Mouse (Mus musculus) spleen, adult 2 months (tissue): ENCODE measurements at regions not wholly inside any gene's neighbourhood (a gene's known extent, or its start where the extent isn't known, plus 50 kb on each side); places are given as distances from the start of the nearest gene placed in this dataset.

Source experiments
- DNase-seq, 2 experiments: peaks; one replicate each; pipeline versions ENCODE4 v3.0.0 to v3.0.0-alpha.2; 2012 to 2021; ENCODE audit warnings: low spot score in 2 of 2, low read depth in 1 of 2
- H3K27ac ChIP-seq: fragments of 200-500 bp; 2 replicates; pipeline ENCODE4 v1.5.1; 2012; ENCODE audit warnings: low read length, inconsistent platforms; ENCODE audit not compliant: insufficient read depth
- H3K27me3 ChIP-seq: fragments of 200-500 bp; 2 replicates; pipeline ENCODE4 v1.6.1; 2012; ENCODE audit warnings: mild to moderate bottlenecking, moderate library complexity, low read length, inconsistent platforms; ENCODE audit not compliant: control insufficient read depth, insufficient read depth
- H3K36me3 ChIP-seq: fragments of 200-500 bp; 2 replicates; pipeline ENCODE4 v1.6.1; 2012; ENCODE audit warnings: mild to moderate bottlenecking, low read length, inconsistent platforms; ENCODE audit not compliant: control insufficient read depth, insufficient read depth
- H3K4me1 ChIP-seq: fragments of 200-500 bp; 2 replicates; pipeline ENCODE4 v1.6.1; 2011; ENCODE audit warnings: inconsistent platforms; ENCODE audit not compliant: control insufficient read depth, insufficient read depth, insufficient read length
- H3K4me3 ChIP-seq: fragments of 200-500 bp; 2 replicates; pipeline ENCODE4 v1.5.1; 2011; ENCODE audit warnings: mild to moderate bottlenecking, inconsistent platforms; ENCODE audit not compliant: insufficient read depth, insufficient read length; ENCODE audit errors: extremely low read depth
- CTCF ChIP-seq: fragments of 200-500 bp; IDR thresholded peaks from 2 replicates; pipeline ENCODE4 v1.5.1; 2011; ENCODE audit warnings: mild to moderate bottlenecking, inconsistent platforms; ENCODE audit not compliant: insufficient read depth, insufficient read length, insufficient replicate concordance; ENCODE audit errors: extremely low read depth
- POLR2A ChIP-seq: fragments of 200-500 bp; IDR thresholded peaks from 2 replicates; pipeline ENCODE4 v1.6.1; 2011; ENCODE audit warnings: low read depth, low read length, inconsistent platforms
- WGBS: fragments of 180-500 bp; shearing (Covaris S2); methylation state at CpG from one replicate; pipeline ENCODE4 v1.1.7; 2018; 5-methylcytosine and 5-hydroxymethylcytosine counted together

DNA sequence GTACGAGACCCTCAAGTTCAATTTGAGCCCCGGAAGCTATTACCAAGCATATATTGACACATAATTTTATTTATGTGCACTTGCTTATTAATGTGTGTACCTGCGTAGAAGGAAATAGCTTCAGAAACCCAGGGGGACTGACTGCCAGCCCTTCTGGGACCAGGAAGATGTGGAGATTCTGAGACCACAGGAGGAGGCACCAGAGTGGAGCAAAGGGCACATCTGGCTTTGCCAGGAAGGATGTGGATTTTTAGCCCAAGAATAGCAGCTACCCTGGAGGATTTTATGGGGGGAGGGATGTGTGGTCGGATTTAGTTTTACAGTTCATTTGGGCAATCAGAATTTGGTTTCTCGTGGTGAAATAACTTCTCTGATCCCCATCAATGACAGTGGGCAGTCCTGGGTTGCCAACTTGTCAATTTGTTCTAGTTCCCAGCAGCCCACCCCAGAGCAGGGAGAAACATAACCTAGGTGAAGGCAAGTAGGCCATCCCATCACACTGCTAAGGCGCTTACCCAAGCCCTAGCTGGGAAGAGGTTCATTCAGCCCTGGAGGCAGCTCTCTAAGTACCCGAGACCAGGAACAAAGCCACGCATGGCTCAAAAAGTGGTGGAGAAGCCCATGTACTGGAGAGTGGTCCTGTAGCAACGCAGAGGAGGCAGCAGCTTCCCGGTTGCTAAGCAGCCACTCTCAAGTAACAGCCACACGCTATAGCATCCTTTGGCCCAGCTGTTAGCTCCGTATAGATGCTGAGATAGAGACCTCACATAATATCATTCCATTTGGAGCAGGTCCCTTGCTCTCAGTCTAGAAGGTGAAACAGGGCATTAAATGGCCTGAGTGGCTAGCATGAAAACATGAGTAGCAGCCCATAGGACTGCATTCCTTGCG lies 144.8 kb downstream of the Cxcl12 start:
- DNase-seq, result no peak
- no peak overlapping the region for H3K27ac ChIP-seq
- no peaks in the 10 kb centered on the region for H3K36me3 ChIP-seq
- H3K4me1 ChIP-seq, result no peaks in the 10 kb centered on the region
- no peaks in the 10 kb centered on the region for H3K27me3 ChIP-seq
- 78% methylated on average over 13 of the region's 13 CpGs for WGBS
- H3K4me3 ChIP-seq, result no peak overlapping the region
- TF ChIP-seq POLR2A (no peak), CTCF (no peak)

DNA sequence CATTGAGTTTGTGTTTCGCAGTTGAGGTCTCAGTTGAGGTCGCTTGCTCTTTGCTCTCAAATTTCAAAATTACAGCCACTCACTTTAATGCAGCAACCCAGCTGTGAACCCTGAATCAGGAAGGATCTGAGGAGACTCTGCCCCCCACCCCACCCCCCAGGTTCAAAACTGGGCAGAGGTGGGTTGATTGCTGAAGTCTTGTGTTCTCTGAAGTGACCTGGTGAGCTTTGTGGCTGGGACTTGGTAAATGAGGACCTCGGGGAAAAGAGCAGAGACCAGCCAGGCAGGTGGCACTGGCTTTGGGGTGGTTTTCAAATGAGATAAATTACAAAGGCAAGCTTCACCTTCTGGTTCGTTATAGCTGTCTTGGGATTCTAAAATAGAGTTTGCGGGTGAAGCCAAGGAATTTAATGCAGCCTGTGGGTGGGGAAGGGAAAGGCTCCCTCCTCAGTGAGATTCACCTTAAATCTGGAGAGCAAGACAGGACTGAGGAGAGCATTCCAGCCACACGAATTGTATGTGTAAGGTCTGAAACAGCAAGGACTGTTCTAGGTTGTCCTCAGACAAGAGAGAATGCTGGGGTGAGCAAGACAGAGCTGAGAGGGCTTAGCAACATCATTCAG lies 145.7 kb downstream of the Cxcl12 start:
- TF ChIP-seq POLR2A (no peak), CTCF (no peak)
- Histone ChIP-seq H3K27ac (no peak overlapping the region), H3K4me3 (no peak overlapping the region), H3K27me3 (no peaks in the 10 kb centered on the region), H3K36me3 (no peaks in the 10 kb centered on the region), H3K4me1 (no peaks in the 10 kb centered on the region)
- 76% methylated on average over 6 of the region's 6 CpGs for WGBS
- no peak for DNase-seq

DNA sequence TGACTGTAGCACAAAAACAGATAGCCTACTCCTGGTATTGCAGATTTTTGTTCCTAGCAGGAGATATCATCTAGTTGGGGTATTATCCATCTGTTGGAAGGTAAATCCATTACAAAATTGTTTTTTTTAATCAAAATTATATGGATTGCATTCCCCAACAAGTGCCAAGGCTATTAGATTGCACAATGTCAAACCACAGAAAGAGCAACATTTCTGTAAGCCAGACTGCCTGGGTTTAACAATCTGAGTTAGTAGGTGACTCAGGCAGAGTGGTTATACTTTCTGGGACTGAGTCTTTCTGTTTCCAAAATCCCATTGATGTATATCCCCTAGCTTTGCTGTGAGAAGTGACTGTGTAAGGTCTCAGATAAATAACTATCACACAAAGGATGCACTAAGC lies 155.0 kb downstream of the Cxcl12 start:
- Histone ChIP-seq H3K27me3 (no peaks in the 10 kb centered on the region), H3K36me3 (no peaks in the 10 kb centered on the region), H3K4me1 (no peaks in the 10 kb centered on the region), H3K27ac (no peak overlapping the region), H3K4me3 (no peak overlapping the region)
- TF ChIP-seq CTCF (no peak), POLR2A (no peak)
- DNase-seq, result no peak

DNA sequence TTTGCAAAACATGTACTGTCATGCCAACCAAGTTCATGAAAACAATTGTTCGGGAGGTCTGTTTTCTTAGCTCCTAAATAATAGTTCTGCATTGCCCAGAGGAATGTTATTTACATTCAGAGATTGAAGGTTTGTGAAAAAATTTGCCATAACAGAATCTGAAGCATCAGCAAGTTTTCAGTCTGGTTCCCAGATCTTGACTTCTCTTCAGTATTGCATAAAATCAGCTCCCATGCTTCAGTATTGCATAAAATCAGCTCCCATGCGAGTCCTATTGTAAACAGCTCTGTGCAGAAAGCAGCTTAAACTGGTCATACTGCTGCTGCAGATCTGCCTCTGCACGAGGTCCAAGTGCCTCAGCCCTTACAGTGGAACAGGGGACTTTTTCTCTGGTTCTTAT lies 155.5 kb downstream of the Cxcl12 start:
- TF ChIP-seq CTCF (no peak), POLR2A (no peak)
- DNase-seq, result no peak
- WGBS, result 67% methylated on average over 3 of the region's 3 CpGs

DNA sequence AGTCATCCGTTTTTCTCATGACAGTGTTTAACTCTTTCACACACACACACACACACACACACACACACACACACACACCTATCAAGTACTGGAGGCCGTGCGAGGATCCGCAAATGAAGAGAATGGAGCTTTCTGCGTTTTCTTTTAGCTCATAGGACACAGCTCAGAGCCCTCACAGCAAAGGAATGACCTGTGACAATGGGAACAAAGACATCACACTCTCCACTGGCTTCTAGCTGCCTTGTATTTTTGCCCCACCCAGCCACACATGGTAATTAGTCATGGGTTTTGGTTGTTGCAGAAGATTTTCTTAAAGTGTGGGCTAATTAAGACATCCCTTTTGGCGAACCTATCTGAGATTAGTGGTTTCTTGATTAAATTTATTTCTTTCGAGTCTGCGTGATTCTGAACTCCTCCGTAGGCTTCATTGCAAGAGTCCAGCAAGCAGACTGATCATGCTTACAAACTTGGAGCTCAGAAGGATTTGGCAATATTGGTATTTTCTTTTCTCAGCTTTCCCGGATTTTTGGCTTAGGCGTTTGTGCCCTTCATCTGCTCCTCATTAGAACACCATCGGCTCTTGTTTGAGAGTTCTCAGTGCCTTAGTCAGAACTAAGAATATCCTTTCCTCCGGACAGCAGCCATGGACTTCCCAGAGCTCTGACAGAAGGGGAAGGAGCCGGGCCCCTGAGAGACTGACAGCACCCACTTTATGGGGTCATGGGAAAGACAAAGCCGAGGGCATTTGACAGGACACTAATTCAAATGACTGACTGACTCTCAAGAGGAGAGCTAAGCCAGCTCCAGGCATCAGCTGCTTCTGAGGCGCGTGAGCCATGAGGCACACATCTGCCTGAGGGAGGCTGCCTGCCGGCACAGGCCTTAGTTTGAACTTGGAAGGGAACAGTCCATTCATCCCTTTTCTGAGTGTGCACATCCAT lies 158.8 kb downstream of the Cxcl12 start:
- Histone ChIP-seq H3K27ac (no peak overlapping the region), H3K27me3 (no peaks in the 10 kb centered on the region), H3K36me3 (no peaks in the 10 kb centered on the region), H3K4me3 (no peak overlapping the region), H3K4me1 (no peaks in the 10 kb centered on the region)
- DNase-seq, result no peak
- TF ChIP-seq POLR2A, result no peak
- TF ChIP-seq CTCF, result no peak
- WGBS, result 87% methylated on average over 18 of the region's 18 CpGs

More for the DNA sequence above, 155.5 kb downstream of the Cxcl12 start:
- Histone ChIP-seq H3K27me3 (no peaks in the 10 kb centered on the region), H3K27ac (no peak overlapping the region), H3K4me3 (no peak overlapping the region), H3K36me3 (no peaks in the 10 kb centered on the region), H3K4me1 (no peaks in the 10 kb centered on the region)

DNA sequence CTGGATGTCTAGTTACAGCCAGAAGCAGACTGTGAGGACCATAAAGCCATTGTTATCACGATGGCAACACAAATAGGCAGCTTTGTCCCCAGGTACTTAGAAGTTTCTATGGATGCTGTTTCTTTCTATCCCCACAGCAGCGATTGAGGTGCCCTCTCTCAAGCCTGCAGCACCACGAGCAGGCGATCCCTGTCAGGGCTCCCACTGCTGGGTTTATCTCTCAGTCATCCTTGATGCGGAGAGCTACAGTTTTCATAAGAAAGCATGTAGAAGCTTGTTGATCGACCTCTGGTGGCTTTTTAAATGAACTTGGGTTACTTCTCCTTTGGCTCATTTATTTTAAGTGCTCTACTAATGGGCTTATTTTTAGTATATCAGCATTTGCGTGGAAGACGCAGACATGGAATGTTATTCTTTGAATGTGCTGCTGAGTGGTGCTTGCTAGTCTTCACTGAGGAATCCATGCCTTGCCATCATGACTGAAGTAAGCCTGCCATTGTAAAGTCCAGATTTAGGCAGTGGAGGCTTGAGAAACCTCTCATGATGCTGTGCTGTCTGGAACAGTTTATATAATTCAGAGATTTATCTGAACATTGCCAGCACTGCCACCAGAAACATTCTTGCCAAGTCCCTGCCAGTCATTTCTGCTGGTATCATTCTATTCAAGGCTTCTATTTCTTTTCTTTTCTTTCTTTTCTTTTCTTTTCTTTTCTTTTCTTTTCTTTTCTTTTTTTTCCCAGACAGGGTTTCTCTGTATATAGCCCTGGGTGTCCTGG lies 161.0 kb downstream of the Cxcl12 start:
- 74% methylated on average over 8 of the region's 8 CpGs for WGBS
- DNase-seq, result no peak
- no peak for TF ChIP-seq CTCF
- no peak for TF ChIP-seq POLR2A
- Histone ChIP-seq H3K27ac (no peak overlapping the region), H3K36me3 (no peaks in the 10 kb centered on the region), H3K27me3 (no peaks in the 10 kb centered on the region), H3K4me3 (no peak overlapping the region), H3K4me1 (no peaks in the 10 kb centered on the region)
